Mouse (Mus musculus) kidney, postnatal 36 days (tissue): ENCODE data around the gene Apobec2.

Experiments
- DNase-seq, 2 experiments: peaks; one replicate each; pipeline ENCODE4 v3.0.0; 2021 to 2022; ENCODE audit warnings: mixed read lengths in 2 of 2

Apobec2 gene

DNA sequence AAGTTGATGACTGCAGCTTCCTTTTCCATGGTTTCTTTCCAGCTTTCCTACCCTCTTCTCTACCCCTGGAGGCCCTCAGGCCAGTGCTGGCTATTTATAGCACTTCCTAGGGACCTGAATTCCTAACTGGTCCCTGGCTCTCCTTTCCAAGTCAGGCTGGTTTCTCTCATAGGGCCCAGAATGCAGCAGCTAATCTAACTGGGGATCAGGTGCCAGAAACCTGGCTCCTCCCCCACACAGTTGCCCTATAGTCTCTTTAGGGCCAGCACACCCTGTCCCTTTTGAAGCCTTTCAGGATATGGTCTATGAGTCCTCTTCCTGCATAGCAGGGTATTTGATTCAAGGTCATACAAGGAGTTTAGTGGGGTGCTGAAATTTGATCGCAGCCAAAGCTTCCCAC lies 3.8 kb upstream of the Apobec2 start:
- DNase-seq: peak; percentile 32 to 50

DNA sequence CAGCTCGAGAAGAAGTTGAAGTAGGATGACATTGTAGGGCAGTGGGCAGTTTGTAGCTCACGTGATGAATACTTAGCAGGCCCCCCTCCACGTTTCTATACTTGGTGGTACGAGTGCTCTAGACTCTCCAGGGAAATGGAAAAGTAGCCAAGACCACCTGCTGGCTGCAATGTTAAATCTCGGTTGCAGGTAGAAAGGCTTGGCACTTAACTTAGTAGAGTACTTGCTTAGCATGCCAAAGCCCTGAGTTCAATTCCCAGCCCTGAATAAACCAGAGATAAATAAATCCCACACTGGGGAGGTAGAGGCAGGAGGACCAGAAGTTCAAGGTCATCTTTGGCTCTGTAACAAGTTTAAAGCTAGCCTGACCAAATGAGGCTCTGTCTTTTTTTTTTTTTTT lies 1.7 kb upstream of the Apobec2 start:
- DNase-seq: no peak

DNA sequence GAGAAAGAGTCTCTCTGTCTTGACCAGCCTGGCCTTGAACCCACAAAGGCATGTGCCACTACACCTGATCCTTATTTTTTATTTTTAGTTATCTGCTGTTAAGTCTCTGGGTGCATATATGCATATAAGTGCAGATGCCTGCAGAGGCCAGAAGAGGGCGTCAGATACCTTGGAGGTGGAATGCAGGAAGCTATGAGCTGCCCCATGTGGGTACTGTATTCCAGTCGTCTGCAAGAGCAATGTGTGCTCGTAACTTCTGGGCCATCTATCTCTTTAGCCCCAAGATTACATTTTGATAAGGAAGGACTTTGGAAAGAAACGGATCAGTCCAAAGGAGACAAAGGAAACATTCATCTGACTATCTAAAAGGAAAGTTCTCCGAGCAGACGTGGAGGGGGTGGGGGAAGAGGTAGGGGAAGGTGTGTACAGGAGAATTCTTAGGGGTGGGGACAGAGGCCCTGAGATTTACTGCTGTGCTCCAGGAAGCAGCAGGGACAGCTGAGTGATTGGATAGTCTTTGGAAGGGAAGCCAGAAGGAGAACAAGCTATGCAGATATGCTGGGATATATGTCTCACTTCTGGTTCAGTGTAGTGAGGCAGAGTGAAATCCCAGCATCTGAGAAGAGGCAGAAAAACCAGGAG lies 1.1 kb upstream of the Apobec2 start:
- no peak for DNase-seq

DNA sequence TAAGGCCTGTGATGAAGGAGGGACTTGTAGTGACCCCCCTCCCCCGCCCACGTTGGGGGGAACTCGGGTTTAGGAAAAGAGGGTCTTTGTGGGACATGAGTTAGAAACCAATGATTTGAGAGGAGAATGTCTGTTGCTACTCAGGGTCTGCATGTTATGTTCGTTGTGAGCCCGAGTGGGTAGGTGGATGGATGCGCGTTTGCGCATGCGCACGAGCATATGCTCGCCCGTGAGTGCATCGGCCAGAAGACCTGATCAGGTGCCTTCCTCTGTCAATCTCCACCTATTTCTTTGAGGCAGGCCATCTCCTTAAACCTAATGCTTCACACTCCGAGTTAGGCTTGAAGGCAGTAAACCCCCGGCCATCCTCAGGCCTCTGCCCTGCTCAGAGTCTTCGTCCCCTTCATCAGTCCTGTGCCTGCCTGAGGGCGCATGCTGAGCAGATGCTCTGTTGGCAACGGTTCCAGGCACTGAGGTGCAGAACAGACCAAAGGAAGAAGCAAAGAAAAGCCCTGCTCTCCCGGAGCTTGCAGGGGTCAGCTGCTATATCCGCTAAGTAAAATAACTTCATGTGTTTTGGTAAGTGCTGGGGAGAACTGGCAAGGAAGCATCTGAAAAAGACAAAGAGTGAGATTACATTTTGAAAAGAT lies 401 bp upstream of the Apobec2 start:
- no peak for DNase-seq

DNA sequence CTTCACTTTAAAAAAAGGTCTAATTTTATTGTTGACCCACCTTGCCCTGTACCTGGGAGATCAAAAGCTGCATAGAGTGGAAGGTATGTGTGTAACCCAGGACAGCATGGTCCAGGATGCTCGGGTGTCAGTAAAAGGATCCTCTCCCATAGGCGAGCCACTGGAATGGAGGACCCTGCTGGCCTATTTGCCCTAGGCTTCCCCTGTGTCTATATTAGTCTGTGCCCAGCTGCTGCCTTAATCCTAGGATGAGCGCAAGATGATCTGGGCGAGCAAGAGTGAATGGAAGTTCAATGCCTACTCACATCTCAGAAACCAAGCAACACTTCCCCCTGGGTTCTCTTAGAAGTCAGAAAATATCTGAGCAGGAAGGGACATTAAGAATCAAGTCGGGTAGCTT lies 1.7 kb downstream of the Apobec2 start:
- no peak for DNase-seq

DNA sequence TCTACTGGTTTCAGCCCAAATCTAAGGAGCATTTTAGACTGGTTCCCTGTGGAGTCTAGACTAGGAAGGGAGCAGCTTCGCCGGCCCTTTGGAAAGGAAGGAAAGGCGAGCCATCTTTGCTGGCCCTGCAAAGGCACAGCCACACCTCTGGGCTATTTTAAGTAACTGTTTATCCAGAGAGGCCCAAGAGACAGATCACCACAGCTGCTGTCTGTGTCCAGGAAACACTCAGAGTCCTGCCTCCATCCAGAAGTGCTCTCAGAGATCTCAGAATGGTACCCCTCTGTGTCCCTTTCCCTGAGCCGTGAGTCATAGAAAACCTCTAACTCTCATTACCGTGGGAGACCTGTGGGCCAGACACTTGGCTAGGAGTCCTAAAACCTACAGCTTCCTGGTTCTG lies 2.3 kb downstream of the Apobec2 start:
- DNase-seq: no peak

DNA sequence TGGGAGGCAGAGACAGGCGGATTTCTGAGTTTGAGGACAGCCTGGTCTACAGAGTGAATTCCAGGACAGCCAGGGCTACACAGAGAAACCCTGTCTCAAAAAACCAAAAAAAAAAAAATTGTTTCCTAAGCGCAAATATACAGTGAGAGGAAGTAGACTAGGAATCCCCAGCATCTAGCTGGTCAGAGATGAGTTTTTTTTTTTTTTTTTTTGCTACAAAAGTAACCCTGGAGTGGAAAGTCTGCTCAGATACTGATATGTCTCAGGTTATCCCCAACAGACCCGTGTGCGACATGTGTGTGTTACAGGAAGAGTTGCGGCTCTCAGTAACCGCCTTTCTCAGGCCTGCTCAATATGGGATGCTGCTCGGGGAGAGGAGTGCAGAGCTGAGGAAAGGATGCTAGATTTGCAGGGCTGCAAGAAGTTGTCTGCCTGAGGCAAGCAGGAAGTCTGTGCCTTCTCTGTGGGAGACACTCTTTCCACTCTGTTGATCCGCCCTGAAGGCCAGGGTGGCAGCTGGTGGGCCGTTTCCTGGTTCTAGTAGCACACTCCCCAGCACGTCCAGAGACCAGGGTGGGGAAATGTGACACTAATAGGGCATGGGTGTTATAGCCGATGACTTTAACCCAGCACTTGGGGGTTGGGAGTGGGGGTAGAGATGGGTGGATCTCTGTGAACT lies 4.7 kb downstream of the Apobec2 start:
- no peak for DNase-seq

DNA sequence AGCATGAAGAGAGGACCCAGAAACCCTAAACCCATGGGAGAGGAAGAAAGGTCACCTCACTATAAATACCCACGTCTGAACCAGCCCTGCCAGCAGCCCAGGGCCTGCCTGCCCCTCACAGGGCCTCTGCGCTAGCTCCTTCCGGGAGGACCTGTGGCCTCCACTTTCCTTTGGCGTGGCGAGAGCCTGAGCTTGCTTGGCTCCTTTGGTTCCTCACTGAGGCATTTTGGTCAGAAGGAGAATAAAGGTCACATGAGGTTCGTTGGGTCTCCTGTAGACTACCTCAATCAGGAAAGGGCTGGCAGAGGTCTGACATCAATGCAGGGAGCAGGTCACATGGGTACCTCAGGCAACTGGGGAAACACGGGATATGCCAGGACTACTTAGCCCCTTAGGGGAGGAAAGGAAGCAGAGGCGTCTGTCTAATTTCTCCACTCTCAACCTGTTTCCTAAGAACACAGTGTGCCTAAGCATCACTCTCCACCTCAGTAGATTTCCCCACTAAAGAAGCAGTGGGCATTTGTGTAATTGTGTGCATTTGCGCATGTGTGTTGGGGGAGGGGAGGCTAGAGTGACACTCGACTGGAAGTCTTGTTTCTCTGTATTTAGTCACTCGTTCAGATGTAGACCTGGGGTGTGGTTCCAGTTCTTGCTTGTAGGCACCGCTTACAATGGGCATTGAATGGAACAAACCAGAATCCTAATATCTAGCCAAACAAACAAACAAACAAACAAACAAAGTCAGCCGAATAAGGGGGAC lies 5.6 kb downstream of the Apobec2 start:
- DNase-seq: no peak

DNA sequence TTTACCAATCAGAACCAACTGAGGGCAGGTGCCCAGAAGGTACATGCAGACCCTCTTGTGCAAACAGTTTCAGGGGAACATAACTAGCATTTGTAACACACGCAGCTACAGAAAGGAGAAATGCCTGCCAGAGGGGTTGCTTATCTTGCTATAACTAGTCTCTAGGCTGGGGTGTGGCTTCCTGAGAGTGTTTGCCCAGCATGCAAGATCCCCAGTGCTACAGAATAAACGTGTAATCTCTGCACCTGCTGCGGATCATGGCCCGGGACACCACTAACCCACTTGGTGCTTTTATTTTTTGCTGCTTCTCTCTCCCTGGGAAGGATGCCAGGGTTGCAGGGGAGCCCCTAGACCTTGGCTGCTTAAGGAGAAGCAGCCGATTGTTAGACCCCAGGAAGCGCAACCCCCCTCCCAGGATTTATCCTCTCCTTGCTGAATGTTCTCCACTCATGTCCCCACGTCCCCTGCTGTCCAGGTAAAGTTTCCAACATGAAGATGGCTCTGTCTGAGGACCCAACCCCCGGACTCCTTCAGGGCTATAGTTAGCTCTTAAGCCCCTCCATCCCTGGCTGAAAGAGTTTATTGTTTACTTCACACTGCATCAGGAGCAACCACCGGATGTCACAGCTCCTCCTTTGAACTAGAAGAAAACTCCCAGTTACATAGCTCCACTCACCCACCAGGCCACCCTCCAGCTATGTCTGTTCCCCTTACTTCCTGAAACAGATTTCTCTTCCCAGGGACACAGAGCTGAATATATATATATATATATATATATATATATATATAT lies 6.7 kb downstream of the Apobec2 start:
- no peak for DNase-seq

DNA sequence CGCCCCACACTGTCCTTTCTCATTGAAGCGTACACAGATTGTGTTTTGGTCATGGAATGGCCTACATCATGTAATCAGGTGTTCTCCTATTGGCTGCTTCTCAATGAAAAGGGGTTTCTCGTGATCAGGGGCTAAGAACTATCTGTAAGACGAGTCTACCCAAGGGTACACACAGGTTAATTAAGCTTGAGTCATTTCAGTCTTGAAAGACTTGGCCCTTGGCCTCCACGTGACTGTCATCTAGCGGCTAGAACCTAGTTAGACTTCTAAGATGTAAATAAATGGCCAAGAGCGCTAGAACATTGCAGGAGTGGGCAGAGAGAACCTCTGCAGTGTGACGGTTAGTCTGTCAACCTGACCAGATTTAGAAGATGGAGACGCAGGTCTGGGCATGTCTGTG lies 8.5 kb downstream of the Apobec2 start:
- DNase-seq: peak; percentile 62 to 67

DNA sequence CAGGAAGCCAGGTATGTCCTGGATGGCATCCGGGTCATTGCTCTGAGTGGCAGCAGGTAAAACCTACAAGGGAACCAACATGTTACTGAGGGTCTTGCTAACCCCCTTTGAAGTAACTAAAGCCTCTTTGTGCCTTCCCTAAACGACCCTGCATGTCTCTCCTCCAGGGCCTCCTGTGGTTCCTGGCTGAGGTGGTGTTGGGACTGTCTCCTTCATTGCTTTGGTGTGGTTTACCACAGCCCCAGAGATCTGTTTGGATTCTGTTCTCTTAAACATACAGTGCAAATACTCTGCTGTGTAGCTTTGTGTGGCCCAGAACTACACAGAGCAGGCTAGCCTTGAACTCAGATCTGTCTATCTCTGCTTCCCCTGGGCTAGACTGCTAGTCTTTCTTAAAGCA lies 13.2 kb downstream of the Apobec2 start:
- DNase-seq: no peak

DNA sequence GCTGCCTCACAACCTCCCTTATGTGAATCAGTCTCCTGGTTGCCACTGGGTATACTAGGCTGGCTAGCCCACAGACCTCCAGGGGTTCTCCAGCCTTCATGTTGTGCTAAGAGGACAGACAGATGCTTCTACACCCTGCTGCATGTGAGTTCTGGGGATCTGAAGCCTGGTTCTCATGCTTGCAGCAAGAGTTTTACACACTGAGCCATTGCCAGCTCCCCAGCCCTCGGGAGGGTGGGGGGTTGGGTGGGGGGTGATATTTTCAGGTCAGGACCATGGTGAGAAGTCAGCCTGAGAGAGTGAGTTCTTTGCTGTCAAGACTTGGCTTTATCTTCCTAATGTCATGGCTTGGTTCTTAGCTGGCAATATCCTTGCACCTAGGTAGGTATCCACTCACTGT lies 13.9 kb downstream of the Apobec2 start:
- no peak for DNase-seq

DNA sequence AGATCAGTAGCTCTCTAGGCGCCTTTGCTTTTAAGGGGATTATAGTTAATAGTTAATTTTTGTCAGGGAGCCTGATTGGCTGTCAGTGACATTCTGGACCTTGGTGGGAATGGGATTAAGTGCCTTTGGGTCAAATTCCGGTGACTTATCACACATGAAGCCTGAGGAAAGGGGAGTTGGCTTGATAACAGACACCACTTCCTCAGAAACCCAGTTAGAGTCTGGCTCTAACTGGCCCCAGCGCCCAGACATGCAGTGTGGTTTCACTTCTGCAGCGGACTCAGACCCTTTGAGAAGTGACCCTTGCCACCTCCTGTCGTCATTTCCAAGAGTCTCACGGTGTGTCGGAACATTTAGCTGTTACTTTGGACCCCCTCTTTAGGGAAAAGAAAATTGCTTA lies 14.6 kb downstream of the Apobec2 start:
- DNase-seq: peak; percentile 65 to 70

DNA sequence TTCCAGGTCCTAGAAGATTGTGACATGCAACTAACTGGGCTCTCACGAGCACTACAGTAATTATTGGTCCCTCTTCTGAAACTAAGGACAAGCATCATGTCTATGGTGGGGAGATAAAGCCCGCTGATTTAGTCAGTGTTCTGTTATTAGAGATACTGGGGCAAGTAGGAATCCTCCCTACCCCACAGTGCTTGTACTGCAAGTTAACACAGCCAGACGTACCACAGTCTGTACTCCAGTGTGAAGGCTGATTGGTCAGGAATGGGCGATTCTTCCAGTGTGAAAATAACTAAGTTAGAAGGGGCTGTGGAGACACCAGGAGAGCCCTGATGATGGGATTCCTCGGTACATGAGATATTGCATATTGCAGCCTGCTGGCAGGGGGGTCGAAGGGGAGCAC lies 15.2 kb downstream of the Apobec2 start:
- no peak for DNase-seq

DNA sequence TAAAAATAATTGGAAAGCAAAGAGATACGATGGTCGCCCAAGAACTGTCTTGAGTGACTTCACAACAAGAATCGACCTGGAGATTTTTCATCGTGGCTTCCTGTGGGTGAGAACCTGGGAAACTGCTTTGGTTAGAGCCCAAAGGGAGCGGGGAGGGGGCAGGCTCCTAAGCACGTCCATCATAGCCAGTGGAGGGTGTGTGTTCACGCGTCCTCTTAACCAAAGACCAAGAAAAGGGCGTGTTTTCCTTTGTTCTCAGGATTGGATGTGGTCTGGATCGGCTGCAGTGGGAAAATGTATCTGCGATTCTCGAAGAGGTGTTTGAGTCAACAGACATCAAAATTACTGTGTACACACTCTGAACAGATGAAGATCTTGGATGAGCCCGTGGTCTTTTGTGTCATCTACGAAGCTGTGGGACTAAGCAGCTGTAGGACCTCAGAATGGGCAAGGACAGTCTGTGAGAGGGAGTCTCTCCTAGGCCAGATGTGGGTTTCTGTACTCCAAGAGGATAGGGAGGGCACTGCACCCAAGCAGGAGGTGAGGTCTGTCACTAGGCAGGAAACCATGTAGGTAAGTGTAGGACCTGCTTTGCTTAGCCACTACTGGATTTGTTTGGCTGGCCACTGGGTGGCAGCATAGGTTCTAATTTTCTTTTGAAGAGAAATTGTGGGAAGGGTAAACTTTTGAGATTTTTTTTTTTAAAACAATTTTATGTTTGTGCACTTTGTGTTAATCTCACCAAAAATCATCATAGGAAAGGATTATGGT lies 16.1 kb downstream of the Apobec2 start:
- DNase-seq: peak; percentile 69 to 87

DNA sequence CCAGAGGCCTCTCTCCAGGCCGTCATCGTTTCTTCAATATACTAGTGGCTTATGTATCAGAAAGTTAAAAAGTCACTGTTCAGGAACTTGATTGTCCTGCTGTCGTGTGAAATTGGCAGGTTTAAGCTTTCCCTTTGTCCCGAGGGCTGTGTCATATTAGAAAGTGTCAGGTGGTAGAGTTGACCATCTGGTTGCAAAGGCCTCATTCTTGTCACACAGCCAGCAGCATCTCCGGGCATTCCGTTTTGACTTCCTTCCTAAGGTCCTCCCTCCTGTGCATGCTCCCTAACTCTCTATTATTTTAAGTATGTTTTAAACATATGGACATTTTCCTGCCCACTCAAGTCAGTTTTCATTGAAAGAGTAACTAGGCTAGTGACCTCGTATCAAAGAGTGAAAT lies 16.7 kb downstream of the Apobec2 start:
- DNase-seq: peak; percentile 37 to 53

DNA sequence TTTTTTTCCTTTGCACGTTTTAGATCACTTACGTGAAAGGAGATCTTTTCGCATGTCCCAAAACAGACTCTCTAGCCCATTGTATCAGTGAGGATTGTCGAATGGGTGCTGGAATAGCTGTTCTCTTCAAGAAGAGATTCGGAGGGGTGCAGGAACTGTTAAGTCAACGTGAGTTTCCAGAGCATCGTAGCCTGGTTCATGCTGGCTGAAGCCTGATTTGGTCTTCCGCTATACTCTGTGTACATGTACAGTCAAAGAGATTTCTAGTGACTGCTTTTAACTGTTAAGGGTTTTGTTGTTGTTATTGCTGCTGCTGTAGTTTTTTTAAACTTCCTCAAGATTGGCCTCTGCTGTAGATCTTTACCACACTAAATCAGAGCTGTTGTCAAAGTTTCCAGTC lies 21.5 kb downstream of the Apobec2 start:
- no peak for DNase-seq

DNA sequence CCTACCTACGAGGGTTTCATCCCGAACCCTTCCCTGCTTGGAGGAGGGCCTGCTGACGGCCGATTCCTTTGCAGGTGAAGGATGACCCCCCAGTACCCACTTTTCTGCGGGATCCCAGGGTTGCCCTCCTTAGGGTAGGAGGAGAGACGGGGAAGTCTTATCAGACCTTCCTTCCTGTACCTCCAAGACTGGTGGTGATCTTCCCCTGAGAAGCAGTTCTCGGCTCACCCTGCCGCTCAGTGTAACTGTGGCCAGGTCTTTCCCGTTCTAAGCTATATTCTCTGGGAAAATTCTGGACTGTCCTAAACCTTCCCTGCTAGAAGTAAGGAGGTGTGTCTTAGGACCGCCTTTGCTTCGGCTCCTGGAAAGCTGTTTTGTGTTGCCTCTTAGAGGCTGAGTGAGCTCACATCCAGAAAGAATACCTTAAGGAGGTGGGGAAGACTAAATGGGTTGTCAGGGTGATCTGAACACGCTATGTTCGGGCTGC lies 22.4 kb downstream of the Apobec2 start:
- DNase-seq: no peak

DNA sequence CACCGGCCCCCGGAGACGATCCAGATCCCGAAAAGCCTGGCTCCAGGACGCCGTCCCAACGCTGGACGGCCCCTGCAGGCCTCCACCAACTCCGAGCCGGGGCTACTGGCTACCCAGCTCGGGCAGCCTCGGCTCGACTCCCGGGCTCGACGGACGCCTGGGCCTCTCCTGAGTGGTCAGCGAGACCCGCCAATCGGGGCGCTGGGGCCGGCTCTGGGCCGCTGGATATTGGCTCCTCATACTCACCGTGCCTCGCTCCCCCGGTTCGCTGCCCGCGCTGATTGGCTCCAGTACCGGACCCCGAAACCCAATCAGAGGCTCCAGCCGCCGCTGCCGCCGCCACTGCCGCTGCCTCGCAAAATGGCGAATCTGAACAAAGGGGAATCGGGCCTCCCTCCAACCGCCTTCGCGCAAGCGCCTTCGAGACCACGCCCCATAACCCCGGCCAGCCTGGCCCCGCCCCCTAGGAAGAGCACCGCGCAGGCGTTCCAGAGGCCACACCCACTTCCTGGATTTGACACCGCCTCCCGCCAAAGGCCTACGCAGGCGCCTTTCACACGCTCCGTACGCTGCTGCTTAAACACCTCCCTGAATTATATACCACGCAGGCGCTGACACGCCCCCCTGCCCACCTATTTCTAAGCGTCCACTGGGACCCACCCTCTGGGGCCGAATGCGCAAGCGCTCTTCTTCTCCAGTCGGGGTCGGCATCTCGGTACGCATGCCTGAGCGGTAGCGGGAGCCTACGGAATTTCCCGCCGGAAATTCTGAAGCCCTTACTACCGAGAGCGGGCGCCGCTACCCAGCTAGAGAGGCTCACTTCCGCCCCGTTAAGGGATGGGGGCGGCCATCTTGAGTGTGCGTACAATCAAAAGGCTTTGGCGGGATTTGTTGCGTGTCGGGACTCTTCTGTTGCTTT lies 23.1 kb downstream of the Apobec2 start, which contains the start of the genes Nfya and Oard1:
Nfya (minus strand) TSS at position 527 of the 919 bp plus-strand sequence.
Oard1 (plus strand) TSS at position 635 of the 919 bp plus-strand sequence.
- DNase-seq: peak; percentile 99 to 100

DNA sequence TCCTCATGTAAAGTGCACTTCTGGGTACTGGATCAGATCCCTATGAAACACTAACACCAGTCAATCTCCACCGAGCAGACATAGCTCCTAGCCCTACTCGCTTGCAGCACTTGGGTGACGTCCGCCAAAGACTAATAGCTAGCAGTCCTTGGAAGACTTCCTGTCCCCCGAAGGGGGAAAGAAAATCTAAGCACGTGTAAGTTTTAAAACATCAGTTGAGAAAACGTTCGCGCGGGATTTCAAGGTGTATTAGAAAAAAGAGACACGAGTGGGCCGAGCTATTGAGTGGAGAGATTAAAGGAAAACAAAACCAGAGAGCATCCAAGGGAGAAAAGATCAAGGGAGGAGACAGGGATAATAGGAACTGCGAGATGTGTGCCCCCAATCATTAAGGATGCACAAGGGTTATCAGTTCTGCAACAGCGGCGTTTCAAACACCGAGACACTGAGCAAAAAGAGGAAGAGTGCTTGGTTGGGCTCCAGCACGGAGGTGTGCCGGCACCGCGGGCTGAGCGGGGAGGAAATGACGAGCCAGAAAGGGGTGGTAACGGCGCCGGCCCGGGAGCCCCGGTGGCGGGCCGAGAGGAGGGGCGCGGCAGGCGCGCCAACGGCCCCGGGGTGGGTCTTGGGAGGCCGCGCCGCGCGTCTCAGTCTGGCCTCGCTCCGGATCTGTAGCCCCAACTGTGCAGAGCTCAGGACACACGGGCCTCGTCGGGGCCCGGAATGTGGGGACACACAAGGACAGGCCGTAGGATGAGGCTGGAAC lies 24.0 kb downstream of the Apobec2 start:
- peak; percentile 73 to 86 for DNase-seq
